Mouse (Mus musculus) brain, embryonic 14.5 days (tissue): ENCODE data around the gene Bex1. TPM values are rescaled to one million over a fixed set of nuclear protein-coding genes. Genes with fewer than 3 reads are reported as not detected.

Source experiments
- DNase-seq: peaks from one replicate; pipeline ENCODE4 v3.0.0-alpha.2; 2011; ENCODE audit warnings: low read depth
- CTCF ChIP-seq: fragments of 200-500 bp; IDR thresholded peaks from 2 replicates; pipeline ENCODE4 v1.5.1; 2012; ENCODE audit warnings: inconsistent platforms, mild to moderate bottlenecking, moderate library complexity, borderline replicate concordance; ENCODE audit not compliant: insufficient read depth, insufficient read length; ENCODE audit errors: extremely low read depth
- POLR2A ChIP-seq: fragments of 200-500 bp; IDR thresholded peaks from 2 replicates; pipeline ENCODE4 v1.6.1; 2012; ENCODE audit warnings: mild to moderate bottlenecking, inconsistent platforms, borderline replicate concordance; ENCODE audit not compliant: poor library complexity, insufficient read depth, insufficient read length, severe bottlenecking; ENCODE audit errors: extremely low read depth
- polyA plus RNA-seq: library from polyadenylated mRNA; depleted of rRNA; stranded (reverse); fragments of >200 nt; gene quantifications from 2 replicates; pipeline ENCODE4 v1.2.3, GENCODE M21; 2012; rRNA removed

The Bex1 gene
- polyA plus RNA-seq, result 157 and 187 TPM in 2 replicates

- DNase-seq, result peak; percentile 5
These were observed at the start of gene Bex1, which contains the start of gene Tceal7 for GRCm38 (mm10) chrX:136214729-136215677. TSS of gene Bex1 (minus strand) at chrX:136215513. TSS of gene Tceal7 (plus strand) at chrX:136214779.

- TF ChIP-seq CTCF (no peak), POLR2A (no peak)
- no peak for DNase-seq
These were observed 36.9 kb upstream of the Bex1 start for GRCm38 (mm10) chrX:136252023-136252729.

GRCm38 (mm10) chrX:136249671-136250070 lies 34.4 kb upstream of the Bex1 start:
- TF ChIP-seq POLR2A, result no peak
- TF ChIP-seq CTCF, result no peak

GRCm38 (mm10) chrX:136248811-136249210 lies 33.5 kb upstream of the Bex1 start:
- TF ChIP-seq CTCF (no peak), POLR2A (no peak)
- DNase-seq, result no peak

More at GRCm38 (mm10) chrX:136249671-136250070, 34.4 kb upstream of the Bex1 start:
- no peak for DNase-seq

GRCm38 (mm10) chrX:136245521-136246071 lies 30.3 kb upstream of the Bex1 start:
- DNase-seq, result peak; percentile 69
- TF ChIP-seq CTCF (no peak), POLR2A (no peak)

GRCm38 (mm10) chrX:136244574-136245229 lies 29.4 kb upstream of the Bex1 start, which contains the start of gene Tceal9:
TSS of gene Tceal9 (plus strand) at chrX:136245079.
- peak; percentile 94 for DNase-seq
- TF ChIP-seq CTCF (no peak), POLR2A (peak; percentile 62; the same call in 1 of the 2 replicates)

GRCm38 (mm10) chrX:136243181-136243580 lies 27.9 kb upstream of the Bex1 start:
- TF ChIP-seq CTCF (no peak), POLR2A (no peak)
- no peak for DNase-seq

- peak; percentile 61 for DNase-seq
- peak; percentile 39; the same call in 1 of the 2 replicates for TF ChIP-seq CTCF
- no peak for TF ChIP-seq POLR2A
These were observed 22.8 kb upstream of the Bex1 start for GRCm38 (mm10) chrX:136238118-136238517.

GRCm38 (mm10) chrX:136227768-136228167 lies 12.5 kb upstream of the Bex1 start:
- TF ChIP-seq POLR2A, result no peak
- no peak for TF ChIP-seq CTCF
- DNase-seq, result peak; percentile 41

GRCm38 (mm10) chrX:136223714-136224113 lies 8.4 kb upstream of the Bex1 start:
- TF ChIP-seq POLR2A, result no peak
- no peak for DNase-seq

- TF ChIP-seq POLR2A, result no peak
- TF ChIP-seq CTCF, result no peak
- DNase-seq, result peak; percentile 37
These were observed 990 bp upstream of the Bex1 start for GRCm38 (mm10) chrX:136216303-136216702.
